Mouse (Mus musculus) hindbrain, embryonic 10.5 days (tissue): Measurements from ENCODE around the gene Cab39. TPM values are rescaled to one million over a fixed set of nuclear protein-coding genes. Genes with fewer than 3 reads are reported as not detected.

Experiments used
- DNase-seq: peaks from one replicate; pipeline ENCODE4 v3.0.0-alpha.2; 2017; ENCODE audit warnings: low spot score
- H3K27ac ChIP-seq: fragments of 300-500 bp; sonication (generic); 2 replicates; pipeline ENCODE4 v1.5.1; 2016; ENCODE audit warnings: mild to moderate bottlenecking, moderate library complexity
- H3K27me3 ChIP-seq: fragments of 300-500 bp; sonication (generic); 2 replicates; pipeline ENCODE4 v1.6.1; 2016; ENCODE audit warnings: mild to moderate bottlenecking; ENCODE audit not compliant: poor library complexity, insufficient read depth, severe bottlenecking
- H3K36me3 ChIP-seq: fragments of 300-500 bp; sonication (generic); 2 replicates; pipeline ENCODE4 v1.6.1; 2016; ENCODE audit warnings: mild to moderate bottlenecking, moderate library complexity
- H3K4me1 ChIP-seq: fragments of 300-500 bp; sonication (generic); replicated peaks from 2 replicates; pipeline ENCODE4 v1.6.1; 2016; ENCODE audit warnings: mild to moderate bottlenecking
- H3K4me3 ChIP-seq: fragments of 300-500 bp; sonication (generic); 2 replicates; pipeline ENCODE4 v1.5.1; 2016; ENCODE audit warnings: mild to moderate bottlenecking, moderate library complexity
- H3K9me3 ChIP-seq: fragments of 300-500 bp; sonication (generic); 2 replicates; pipeline ENCODE4 v1.6.1; 2016; ENCODE audit warnings: mild to moderate bottlenecking, moderate library complexity
- WGBS: fragments of 180-500 bp; shearing (Covaris S2); methylation state at CpG from one replicate; pipeline ENCODE4 v1.1.7; 2016; 5-methylcytosine and 5-hydroxymethylcytosine counted together
- polyA plus RNA-seq: library from polyadenylated mRNA; unstranded; fragments of >200 nt; fragmentation: Nextera tagmentation; extraction: Ambion mirVana; gene quantifications from 2 replicates; pipeline ENCODE4 v1.2.1, GENCODE M21; 2016

The Cab39 gene
- polyA plus RNA-seq, 1 experiment from 2014 or later, result 43.1 TPM

DNA sequence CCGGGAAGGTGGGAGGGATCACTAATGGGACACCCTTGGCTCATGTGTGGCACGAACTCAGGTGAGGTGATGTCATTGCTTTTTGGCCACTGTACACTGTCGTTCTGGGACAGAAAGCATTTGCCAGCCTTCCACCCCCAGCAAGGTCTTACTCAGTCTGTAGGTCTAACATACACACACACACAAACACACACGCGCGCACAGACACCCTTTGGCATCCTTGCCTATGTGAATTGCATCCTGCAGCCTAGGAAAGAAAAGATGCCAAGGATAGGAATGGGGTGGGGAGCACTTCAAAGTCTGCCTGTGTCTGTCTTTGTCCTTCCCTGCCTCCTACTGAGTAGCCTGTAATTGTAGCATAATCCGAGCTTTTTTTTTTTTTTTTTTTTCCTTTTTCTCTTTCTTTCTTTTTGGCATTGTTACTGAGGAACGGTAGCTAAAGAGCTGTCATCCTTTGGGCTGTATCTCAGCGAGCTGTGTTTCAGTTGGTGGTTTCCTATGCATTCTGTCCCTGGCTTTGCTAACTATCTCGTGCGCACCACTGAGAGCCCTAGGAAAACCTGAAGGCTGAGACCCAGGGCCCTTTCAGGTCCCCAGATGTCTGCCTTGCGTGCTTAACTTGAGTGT is 105.6 kb downstream of the Cab39 start:
- H3K9me3 ChIP-seq, result no peaks in the 10 kb centered on the region
- no peak overlapping the region for H3K4me3 ChIP-seq
- WGBS, result 27% methylated on average over 12 of the region's 12 CpGs
- no peaks in the 10 kb centered on the region for H3K27me3 ChIP-seq
- H3K4me1 ChIP-seq, result peaks cover 77% of the 10 kb centered on the region
- peak overlapping the region; percentile 70 for H3K27ac ChIP-seq
- DNase-seq, result no peak
- peaks cover 22% of the 10 kb centered on the region for H3K36me3 ChIP-seq

GRCm38 (mm10) chr1:85899388-85899761 is 106.1 kb downstream of the Cab39 start:
- Histone ChIP-seq H3K4me3 (no peak overlapping the region), H3K27ac (peak overlapping the region; percentile 70), H3K27me3 (no peaks in the 10 kb centered on the region), H3K4me1 (peaks cover 73% of the 10 kb centered on the region), H3K36me3 (peaks cover 27% of the 10 kb centered on the region), H3K9me3 (no peaks in the 10 kb centered on the region)
- no peak for DNase-seq

DNA sequence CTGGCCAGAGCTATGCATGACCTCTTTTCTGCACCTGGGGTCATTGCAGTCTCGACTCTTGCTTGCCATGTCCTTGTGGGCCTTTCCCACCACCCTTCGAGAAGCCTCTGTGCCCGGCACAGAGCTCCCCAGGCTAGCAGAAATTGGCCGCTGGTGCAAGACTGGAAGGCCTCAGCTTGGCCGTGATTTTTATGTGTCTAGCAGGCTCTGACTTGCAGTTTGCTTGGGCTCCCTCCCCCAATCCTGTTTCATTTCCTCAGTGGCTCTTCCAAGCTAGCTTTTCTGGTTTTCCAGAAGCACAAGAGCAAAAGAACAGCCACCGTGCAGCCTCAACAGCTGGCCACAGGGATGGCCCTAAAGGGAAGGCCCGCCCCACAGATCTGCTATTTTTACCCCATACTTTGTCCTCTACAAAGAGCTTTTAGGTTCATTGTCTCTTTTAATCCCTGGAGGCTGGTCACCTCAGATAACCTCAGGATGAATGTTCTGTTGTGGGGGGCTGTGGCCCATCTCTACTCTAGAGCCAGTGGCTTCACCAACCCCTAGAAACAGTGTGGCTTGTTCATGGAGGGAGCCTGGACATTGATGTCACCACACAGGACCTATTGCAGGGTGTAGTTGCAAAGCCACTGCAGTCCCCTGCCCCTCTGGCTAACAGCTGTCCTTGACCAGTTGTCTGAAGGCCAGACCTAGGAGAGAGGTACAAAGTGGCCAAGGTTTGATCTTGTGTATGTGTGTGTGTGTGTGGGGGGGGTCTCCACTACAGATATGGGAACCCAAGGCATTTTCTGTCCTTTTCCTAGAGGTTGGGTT is 107.5 kb downstream of the Cab39 start:
- Histone ChIP-seq H3K27me3 (no peaks in the 10 kb centered on the region), H3K27ac (peak overlapping the region; percentile 53; the same call in 1 of the 2 replicates), H3K4me3 (no peak overlapping the region), H3K4me1 (peaks cover 66% of the 10 kb centered on the region), H3K9me3 (no peaks in the 10 kb centered on the region), H3K36me3 (peaks cover 40% of the 10 kb centered on the region)
- 80% methylated on average over 7 of the region's 7 CpGs for WGBS
- no peak for DNase-seq

Other genes with a start within 250 kb of the Cab39 start
- gene G530012D18Rik, start 217.8 kb upstream of the Cab39 start, polyA plus RNA-seq, result not detected in 2 replicates
- gene Sp110, start 194.6 kb upstream of the Cab39 start, polyA plus RNA-seq, result 0.87 and 1.1 TPM in 2 replicates
- gene Sp140, start 193.1 kb upstream of the Cab39 start, polyA plus RNA-seq, result 0.75 and 1.1 TPM in 2 replicates
- 0.29 and 0.58 TPM in 2 replicates for gene Sp100, start 143.5 kb upstream of the Cab39 start, polyA plus RNA-seq
- gene A630001G21Rik, start 14.8 kb upstream of the Cab39 start, polyA plus RNA-seq, result 1.3 and 1.4 TPM in 2 replicates
- 146 and 151 TPM in 2 replicates for gene Itm2c, start 100.8 kb downstream of the Cab39 start, polyA plus RNA-seq
- gene 4933407L21Rik, start 135.0 kb downstream of the Cab39 start, polyA plus RNA-seq, result 0.43 and 0.51 TPM in 2 replicates
- gene Gpr55, start 167.6 kb downstream of the Cab39 start, polyA plus RNA-seq, result not detected in 2 replicates
- not detected in 2 replicates for gene Spata3, start 223.4 kb downstream of the Cab39 start, polyA plus RNA-seq